Mouse (Mus musculus) ES-Bruce4 (cell line): ENCODE data around the gene Slc41a3.

Experiments used
- CTCF ChIP-seq: IDR thresholded peaks from one replicate; pipeline ENCODE4 v1.8.1; 2011; ENCODE audit warnings: low read depth, low read length
- EP300 ChIP-seq: IDR thresholded peaks from 2 replicates; pipeline ENCODE4 v1.6.1; 2011; ENCODE audit warnings: low read depth, low read length; ENCODE audit not compliant: insufficient read depth
- POLR2A ChIP-seq: IDR thresholded peaks from one replicate; pipeline ENCODE4 v1.8.1; 2011; ENCODE audit warnings: low read length; ENCODE audit not compliant: insufficient read depth

DNA sequence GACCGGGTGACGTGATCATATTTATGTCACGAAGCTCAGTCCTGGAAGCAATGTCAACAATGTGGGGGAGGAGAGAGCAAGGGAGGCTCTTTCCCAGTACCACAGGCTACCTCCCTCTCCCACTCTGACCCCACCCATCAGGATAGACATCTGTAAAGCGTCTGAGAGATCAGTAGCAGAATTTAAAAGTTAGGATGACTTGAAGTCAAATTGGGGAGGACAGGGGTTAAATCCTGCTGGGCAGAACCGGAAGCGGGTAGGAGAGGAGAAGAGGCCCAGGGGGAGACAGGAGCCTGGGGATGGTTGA is 17.0 kb downstream of the Slc41a3 start:
- no peak for TF ChIP-seq POLR2A
- no peak for TF ChIP-seq CTCF
- TF ChIP-seq EP300 = no peak
